Mouse (Mus musculus) lung, postnatal 0 days (tissue): Measurements from ENCODE around the gene Lonp2. TPM values are rescaled to one million over a fixed set of nuclear protein-coding genes. Genes with fewer than 3 reads are reported as not detected.

ENCODE experiments used
- ATAC-seq: fragments of 200-750 bp; cut with Nextera tagmentation; 2 replicates; pipeline ENCODE4 v1.8.0; 2017; ENCODE audit warnings: moderate library complexity
- DNase-seq: peaks from one replicate; pipeline ENCODE4 v3.0.0-alpha.2; 2016; ENCODE audit warnings: low spot score
- H3K27ac ChIP-seq: fragments of 300-500 bp; sonication (generic); 2 replicates; pipeline ENCODE4 v1.5.1; 2014; ENCODE audit warnings: antibody characterized with exemption, mild to moderate bottlenecking, low read length, mixed read lengths
- H3K27me3 ChIP-seq: fragments of 300-500 bp; sonication (generic); replicated peaks from 2 replicates; pipeline ENCODE4 v1.6.1; 2014; ENCODE audit warnings: low read length, mixed read lengths; ENCODE audit not compliant: insufficient read depth
- H3K36me3 ChIP-seq: fragments of 300-500 bp; sonication (generic); 2 replicates; pipeline ENCODE4 v1.6.1; 2014; ENCODE audit warnings: low read length, mixed read lengths; ENCODE audit not compliant: insufficient read depth
- H3K4me1 ChIP-seq: fragments of 300-500 bp; sonication (generic); 2 replicates; pipeline ENCODE4 v1.6.1; 2014; ENCODE audit warnings: antibody characterized with exemption, low read depth, low read length, mixed read lengths; ENCODE audit not compliant: insufficient read depth
- H3K4me2 ChIP-seq: fragments of 300-500 bp; sonication (generic); replicated peaks from 2 replicates; pipeline ENCODE4 v1.6.1; 2014; ENCODE audit warnings: low read depth, mild to moderate bottlenecking, low read length, moderate library complexity, mixed read lengths
- H3K4me3 ChIP-seq: fragments of 300-500 bp; sonication (generic); 2 replicates; pipeline ENCODE4 v1.5.1; 2014; ENCODE audit warnings: low read depth, low read length
- H3K9ac ChIP-seq: fragments of 300-500 bp; sonication (generic); replicated peaks from 2 replicates; pipeline ENCODE4 v1.6.1; 2014; ENCODE audit warnings: low read depth, mild to moderate bottlenecking
- H3K9me3 ChIP-seq: fragments of 300-500 bp; sonication (generic); 2 replicates; pipeline ENCODE4 v1.6.1; 2016; ENCODE audit warnings: low read length, mixed read lengths
- CTCF ChIP-seq: IDR thresholded peaks from 2 replicates; pipeline ENCODE4 v1.5.1; 2016; ENCODE audit warnings: antibody characterized with exemption, mild to moderate bottlenecking
- EP300 ChIP-seq: IDR thresholded peaks from 2 replicates; pipeline ENCODE4 v1.6.1; 2016; ENCODE audit warnings: antibody characterized with exemption, mild to moderate bottlenecking, control low read depth
- WGBS: fragments of 180-500 bp; shearing (Covaris S2); extraction: QIAGEN DNeasy Blood & Tissue Kit; methylation state at CpG from one replicate; pipeline ENCODE4 v1.1.7; 2014; 5-methylcytosine and 5-hydroxymethylcytosine counted together
- polyA plus RNA-seq: library from polyadenylated mRNA; unstranded; fragments of >200 nt; fragmentation: Nextera tagmentation; extraction: Ambion mirVana; gene quantifications from 2 replicates; pipeline ENCODE4 v1.2.1, GENCODE M21; 2015

Gene Lonp2
- polyA plus RNA-seq, result 37.9 and 48.9 TPM in 2 replicates

- Histone ChIP-seq H3K27me3 (no peaks in the 10 kb centered on the region), H3K36me3 (no peaks in the 10 kb centered on the region), H3K4me3 (peak within 1 kb of the TSS; percentile 76), H3K9ac (peak within 1 kb of the TSS; percentile 78), H3K27ac (peak within 1 kb of the TSS; percentile 86), H3K4me1 (peaks cover 5% of the 10 kb centered on the region; the same call in 1 of the 2 replicates), H3K4me2 (peak within 1 kb of the TSS; percentile 80), H3K9me3 (no peaks in the 10 kb centered on the region)
- no peak for TF ChIP-seq EP300
- TF ChIP-seq CTCF, result no peak
- WGBS, result 1% methylated on average over 62 of the region's 62 CpGs
- ATAC-seq (peak; percentile 100), DNase-seq (peak; percentile 99)
Observed at GRCm38 (mm10) chr8:86623911-86624731, at the start of gene Lonp2. Gene Lonp2 (plus strand): TSS chr8:86624043.

- H3K9me3 ChIP-seq, result no peaks in the 10 kb centered on the region
- 0 out of 2 replicates have a peak, but pooled peaks cover 4% of the 10 kb centered on the region for H3K4me1 ChIP-seq
- DNase-seq, result no peak
- no peak overlapping the region for H3K27ac ChIP-seq
- 84% methylated on average over 8 of the region's 8 CpGs for WGBS
- H3K9ac ChIP-seq, result no peak overlapping the region
- H3K4me2 ChIP-seq, result no peak overlapping the region
- no peaks in the 10 kb centered on the region for H3K27me3 ChIP-seq
- H3K36me3 ChIP-seq, result no peaks in the 10 kb centered on the region
- ATAC-seq, result no peak
- TF ChIP-seq CTCF (no peak), EP300 (no peak)
- no peak overlapping the region for H3K4me3 ChIP-seq
Observed at GRCm38 (mm10) chr8:86577547-86577946, 46.3 kb upstream of the Lonp2 start.

GRCm38 (mm10) chr8:86578076-86578475 lies 45.8 kb upstream of the Lonp2 start:
- Histone ChIP-seq H3K36me3 (no peaks in the 10 kb centered on the region), H3K4me3 (no peak overlapping the region), H3K27me3 (no peaks in the 10 kb centered on the region), H3K27ac (no peak overlapping the region), H3K9me3 (no peaks in the 10 kb centered on the region), H3K4me2 (no peak overlapping the region), H3K9ac (no peak overlapping the region), H3K4me1 (0 out of 2 replicates have a peak, but pooled peaks cover 4% of the 10 kb centered on the region)
- no peak for TF ChIP-seq EP300
- 23% methylated on average over 9 of the region's 9 CpGs for WGBS
- DNase-seq (peak; percentile 14), ATAC-seq (peak; percentile 16; the same call in 1 of the 2 replicates)

DNA sequence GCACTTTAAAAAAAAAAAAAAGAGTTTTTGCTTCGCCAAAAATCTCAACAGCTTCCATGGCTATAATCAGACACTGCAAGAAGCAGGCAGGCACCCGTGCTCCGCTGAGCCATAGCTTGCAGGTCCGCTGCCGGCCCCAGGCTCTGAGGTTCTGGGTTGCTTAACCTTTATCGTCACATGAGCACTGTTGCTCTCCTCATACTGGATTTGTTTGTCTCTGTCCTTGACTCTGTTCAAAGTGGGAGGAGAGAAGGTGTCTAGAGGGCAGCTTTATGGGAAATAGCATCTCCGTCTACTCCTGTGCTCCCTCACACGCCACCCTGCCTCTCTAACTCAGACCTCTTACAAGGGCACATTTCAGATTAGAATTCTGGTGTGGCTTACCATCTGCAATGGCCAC lies 45.1 kb upstream of the Lonp2 start:
- 0 out of 2 replicates have a peak, but pooled peaks cover 4% of the 10 kb centered on the region for H3K4me1 ChIP-seq
- H3K9me3 ChIP-seq, result no peaks in the 10 kb centered on the region
- no peak overlapping the region for H3K9ac ChIP-seq
- TF ChIP-seq EP300 (no peak), CTCF (no peak)
- ATAC-seq (peak; percentile 58), DNase-seq (peak; percentile 43)
- H3K27me3 ChIP-seq, result no peaks in the 10 kb centered on the region
- no peak overlapping the region for H3K4me3 ChIP-seq
- H3K36me3 ChIP-seq, result no peaks in the 10 kb centered on the region
- no peak overlapping the region for H3K27ac ChIP-seq
- 45% methylated on average over 8 of the region's 8 CpGs for WGBS
- no peak overlapping the region for H3K4me2 ChIP-seq

- DNase-seq (no peak), ATAC-seq (no peak)
Observed at GRCm38 (mm10) chr8:86580458-86580857, 43.4 kb upstream of the Lonp2 start, which contains the start of gene Abcc12. Gene Abcc12 (minus strand): TSS chr8:86580686.

GRCm38 (mm10) chr8:86581921-86582331 lies 41.9 kb upstream of the Lonp2 start:
- ATAC-seq, result no peak
- 82% methylated on average over 4 of the region's 4 CpGs for WGBS
- no peak for TF ChIP-seq EP300
- TF ChIP-seq CTCF, result peak; percentile 45

More at GRCm38 (mm10) chr8:86580458-86580857, 43.4 kb upstream of the Lonp2 start, which contains the start of gene Abcc12:
- Histone ChIP-seq H3K27me3 (no peaks in the 10 kb centered on the region), H3K4me3 (no peak within 1 kb of the TSS), H3K4me1 (0 out of 2 replicates have a peak, but pooled peaks cover 4% of the 10 kb centered on the region), H3K9me3 (no peaks in the 10 kb centered on the region), H3K4me2 (no peak within 1 kb of the TSS), H3K36me3 (no peaks in the 10 kb centered on the region), H3K9ac (no peak within 1 kb of the TSS), H3K27ac (no peak within 1 kb of the TSS)
- no peak for TF ChIP-seq CTCF
- TF ChIP-seq EP300, result no peak

More at GRCm38 (mm10) chr8:86581921-86582331, 41.9 kb upstream of the Lonp2 start:
- Histone ChIP-seq H3K9ac (no peak overlapping the region), H3K4me2 (no peak overlapping the region), H3K4me1 (0 out of 2 replicates have a peak, but pooled peaks cover 4% of the 10 kb centered on the region), H3K27me3 (no peaks in the 10 kb centered on the region), H3K4me3 (no peak overlapping the region), H3K36me3 (no peaks in the 10 kb centered on the region), H3K27ac (no peak overlapping the region), H3K9me3 (no peaks in the 10 kb centered on the region)
- DNase-seq, result no peak
